Mouse (Mus musculus) brain, embryonic 18.5 days (tissue): ENCODE data around the gene Khsrp.
"Not testable (repeated sequence)": the region's sequence is repeated elsewhere in the genome, so short reads cannot be mapped to it uniquely, and the experiment has no call there.

Experiments
- DNase-seq: peaks from one replicate; pipeline ENCODE4 v3.0.0-alpha.2; 2012; ENCODE audit warnings: low read depth, low spot score

Khsrp gene

GRCm38 (mm10) chr17:57030931-57031660, at the start of gene Khsrp:
Gene Khsrp, minus strand, starts transcription at chr17:57031522.
- no peak for DNase-seq

- no peak for DNase-seq
Observed at GRCm38 (mm10) chr17:57079919-57080318, 48.6 kb upstream of the Khsrp start.

DNA sequence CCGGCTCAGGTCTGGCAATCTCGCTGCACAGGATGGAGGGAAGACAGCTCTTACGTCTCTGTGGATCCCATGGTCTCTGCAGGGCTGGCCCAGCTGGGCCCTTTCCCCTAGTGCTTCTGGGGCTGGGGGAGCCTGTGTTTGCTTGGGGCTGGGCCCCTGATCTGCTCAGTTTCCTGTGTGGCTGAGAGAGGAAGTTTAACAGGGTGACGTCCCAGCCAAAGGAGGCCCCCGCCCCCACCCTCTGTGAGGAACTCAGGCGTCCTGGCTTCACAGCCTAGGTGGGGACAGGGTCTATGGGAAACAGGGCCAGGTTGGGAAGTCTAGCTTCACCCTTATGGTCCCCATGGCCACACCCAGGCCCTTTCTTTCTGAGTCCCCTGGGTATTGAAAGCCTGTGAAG, 47.0 kb upstream of the Khsrp start, which contains the start of gene Dennd1c:
Dennd1c (minus strand) TSS at position 179 of the 400 bp plus-strand sequence.
- DNase-seq = no peak

- DNase-seq = no peak
Observed at GRCm38 (mm10) chr17:57076916-57077315, 45.6 kb upstream of the Khsrp start.

GRCm38 (mm10) chr17:57070699-57071098, 39.4 kb upstream of the Khsrp start:
- DNase-seq = no peak

DNA sequence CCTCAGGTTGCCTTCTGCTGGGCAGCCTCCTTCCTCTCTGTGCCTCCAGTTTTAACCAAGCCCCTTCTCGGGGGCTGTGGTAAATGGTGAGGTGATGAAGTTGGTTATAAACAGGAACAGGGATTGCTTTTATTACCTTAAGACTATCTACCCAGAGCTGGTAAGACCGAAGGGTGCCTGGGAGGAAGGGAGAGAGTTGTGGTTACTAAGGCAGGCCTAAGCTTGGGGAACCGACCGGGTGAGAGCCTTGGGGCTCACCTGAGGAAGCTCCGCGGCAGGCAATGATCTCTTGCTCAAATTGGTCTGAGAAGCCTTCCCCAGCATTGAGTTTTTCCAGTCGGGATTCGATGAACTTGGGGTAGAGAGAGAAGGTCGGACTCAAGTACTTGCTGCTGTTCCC, 39.0 kb upstream of the Khsrp start:
- no peak for DNase-seq

- DNase-seq = no peak
Observed at GRCm38 (mm10) chr17:57066908-57067307, 35.6 kb upstream of the Khsrp start.

GRCm38 (mm10) chr17:57063031-57063430, 31.7 kb upstream of the Khsrp start:
- DNase-seq = no peak

- DNase-seq = no peak
Observed at GRCm38 (mm10) chr17:57062548-57062947, 31.2 kb upstream of the Khsrp start.

GRCm38 (mm10) chr17:57062011-57062521, 30.7 kb upstream of the Khsrp start:
- DNase-seq = no peak

GRCm38 (mm10) chr17:57061069-57061468, 29.7 kb upstream of the Khsrp start:
- no peak for DNase-seq

- DNase-seq = peak; percentile 93
Observed at GRCm38 (mm10) chr17:57060231-57060801, 29.0 kb upstream of the Khsrp start.

GRCm38 (mm10) chr17:57059486-57059977, 28.2 kb upstream of the Khsrp start, which contains the start of gene Slc25a23:
Gene Slc25a23, minus strand, starts transcription at chr17:57059863.
- DNase-seq = peak; percentile 85

- DNase-seq = no peak
Observed at GRCm38 (mm10) chr17:57058891-57059485, 27.7 kb upstream of the Khsrp start, which contains the start of gene Crb3. Gene Crb3, plus strand, starts transcription at chr17:57059105.

DNA sequence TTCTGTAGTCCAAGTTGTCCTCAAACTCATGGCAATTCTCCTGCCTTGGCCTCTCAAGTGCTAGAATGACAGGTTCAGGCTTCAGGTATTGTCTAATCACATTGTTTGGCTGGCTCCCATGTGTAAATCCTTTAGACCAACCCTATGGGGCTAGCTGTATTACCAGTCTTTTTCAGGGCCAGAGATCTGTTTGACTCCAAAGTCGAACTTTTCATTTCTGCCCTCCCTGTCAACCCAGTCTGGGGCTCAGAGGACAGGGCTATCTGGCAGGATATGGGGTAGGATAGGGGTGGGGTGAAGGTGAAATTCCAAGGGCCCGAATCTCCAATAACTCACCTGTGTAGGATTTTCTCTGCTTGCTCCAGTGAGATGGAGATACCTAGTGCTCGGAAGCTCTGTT, 24.9 kb upstream of the Khsrp start:
- DNase-seq = no peak

GRCm38 (mm10) chr17:57051679-57052078, 20.4 kb upstream of the Khsrp start:
- DNase-seq = not testable (repeated sequence)

DNA sequence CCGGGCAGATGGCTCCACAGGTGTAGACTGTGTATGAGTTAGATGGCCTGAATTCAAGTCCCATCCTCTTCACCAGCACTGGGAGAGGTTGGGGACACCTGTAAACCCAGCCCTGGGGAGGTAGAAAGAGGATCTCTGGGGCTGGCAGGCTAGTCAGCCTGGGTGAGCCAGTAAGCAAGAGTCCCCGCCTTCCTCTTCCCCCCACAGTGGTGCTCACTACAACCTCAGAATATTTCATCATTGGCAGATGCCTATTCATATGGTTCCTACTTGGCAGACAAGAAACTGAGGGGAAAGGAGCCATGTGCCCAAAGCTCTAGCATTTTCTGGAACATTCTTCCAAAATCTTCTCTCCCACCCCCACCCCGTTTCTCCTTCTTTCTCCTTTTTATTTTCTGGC, 17.5 kb upstream of the Khsrp start:
- no peak for DNase-seq

DNA sequence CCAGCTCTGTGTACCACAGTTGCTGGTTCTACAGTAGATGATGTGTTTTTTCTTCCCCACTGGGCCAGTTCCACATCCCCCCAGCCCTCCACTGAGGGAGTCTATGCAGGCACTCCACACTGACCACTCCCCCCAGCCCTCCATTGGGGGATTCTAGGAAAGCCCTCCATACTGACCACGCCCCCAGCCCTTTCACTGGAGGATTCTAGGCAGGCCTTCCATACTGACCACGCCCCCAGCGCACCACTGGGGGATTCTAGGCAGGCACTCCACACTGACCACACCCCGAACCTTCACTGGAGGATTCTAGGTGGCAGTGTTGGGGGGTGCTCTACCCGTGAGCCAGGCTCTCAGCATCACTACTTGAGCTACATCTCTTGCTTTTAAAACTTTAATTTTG, 16.1 kb upstream of the Khsrp start:
- no peak for DNase-seq

- no peak for DNase-seq
Observed at GRCm38 (mm10) chr17:57041554-57041953, 10.2 kb upstream of the Khsrp start, which contains the start of gene Slc25a41. Gene Slc25a41, minus strand, starts transcription at chr17:57041654.

DNA sequence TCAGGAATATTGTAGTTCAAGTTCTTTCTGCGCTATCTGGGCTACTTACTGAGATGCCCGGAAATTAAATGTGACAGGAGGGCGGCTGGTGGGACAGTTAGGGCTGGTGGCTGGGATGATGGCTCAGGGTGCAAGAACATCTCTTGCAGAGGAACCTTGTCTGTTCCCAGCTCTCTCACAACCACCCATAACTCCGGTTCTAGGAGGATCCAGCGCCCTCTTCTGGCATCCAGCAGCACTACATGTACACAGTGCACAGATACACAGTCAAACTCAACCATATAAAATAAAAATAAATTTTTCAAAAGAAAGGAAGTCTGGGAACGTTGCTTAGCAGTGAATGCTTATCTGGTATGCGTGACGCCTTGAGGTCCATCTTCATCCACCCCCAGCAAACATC, 7.7 kb upstream of the Khsrp start:
- no peak for DNase-seq

DNA sequence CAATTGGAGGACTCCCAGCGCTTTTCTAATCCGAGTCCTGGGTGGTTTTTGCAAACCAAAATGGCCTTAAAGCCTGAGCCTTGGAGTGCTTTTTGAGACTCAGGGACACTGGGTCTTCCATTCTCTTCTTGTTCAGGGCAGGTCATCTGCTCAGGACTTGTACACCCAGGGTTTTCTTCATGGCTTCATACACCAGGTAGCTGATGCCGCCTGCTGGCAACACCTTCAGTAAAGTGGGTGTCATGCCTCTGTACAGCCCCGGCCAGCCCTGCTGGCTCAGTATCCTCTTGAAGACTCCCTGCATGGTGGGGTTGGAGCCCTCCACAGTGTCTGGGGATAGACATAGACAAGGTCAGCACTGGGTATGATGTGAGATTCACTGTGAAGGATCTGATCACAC, 1.5 kb upstream of the Khsrp start:
- no peak for DNase-seq
